Mouse (Mus musculus) kidney, postnatal 10 days (tissue): ENCODE results near the gene Lbhd2.

Experiments
- DNase-seq: peaks from one replicate; pipeline ENCODE4 v3.0.0; 2021; ENCODE audit warnings: mixed read lengths

Lbhd2 gene

GRCm38 (mm10) chr12:111409583-111409982 lies 3.0 kb downstream of the Lbhd2 start:
- DNase-seq = peak; percentile 20

GRCm38 (mm10) chr12:111411631-111412355 lies 5.2 kb downstream of the Lbhd2 start:
- DNase-seq = no peak

GRCm38 (mm10) chr12:111412581-111413284 lies 6.1 kb downstream of the Lbhd2 start:
- DNase-seq = peak; percentile 62

- peak; percentile 95 for DNase-seq
Observed at GRCm38 (mm10) chr12:111413300-111413699, 6.7 kb downstream of the Lbhd2 start.

GRCm38 (mm10) chr12:111416921-111417779 lies 10.5 kb downstream of the Lbhd2 start, which contains the start of gene Exoc3l4:
Gene Exoc3l4 (plus strand): TSS chr12:111417017.
- peak; percentile 69 for DNase-seq

GRCm38 (mm10) chr12:111419918-111420317 lies 13.3 kb downstream of the Lbhd2 start:
- DNase-seq = no peak

GRCm38 (mm10) chr12:111420946-111421709 lies 14.5 kb downstream of the Lbhd2 start:
- peak; percentile 51 for DNase-seq

GRCm38 (mm10) chr12:111422852-111423251 lies 16.2 kb downstream of the Lbhd2 start:
- no peak for DNase-seq

- no peak for DNase-seq
Observed at GRCm38 (mm10) chr12:111423570-111424129, 17.0 kb downstream of the Lbhd2 start.

GRCm38 (mm10) chr12:111424547-111424946 lies 17.9 kb downstream of the Lbhd2 start:
- DNase-seq = peak; percentile 41

- DNase-seq = peak; percentile 97
Observed at GRCm38 (mm10) chr12:111425258-111425657, 18.6 kb downstream of the Lbhd2 start.

GRCm38 (mm10) chr12:111425789-111426460 lies 19.3 kb downstream of the Lbhd2 start:
- DNase-seq = peak; percentile 97

GRCm38 (mm10) chr12:111427438-111428113 lies 21.0 kb downstream of the Lbhd2 start:
- peak; percentile 84 for DNase-seq

- peak; percentile 54 for DNase-seq
Observed at GRCm38 (mm10) chr12:111428364-111428763, 21.8 kb downstream of the Lbhd2 start.

- peak; percentile 76 for DNase-seq
Observed at GRCm38 (mm10) chr12:111428961-111429911, 22.6 kb downstream of the Lbhd2 start.

GRCm38 (mm10) chr12:111430049-111430867 lies 23.6 kb downstream of the Lbhd2 start:
- DNase-seq = peak; percentile 78

- DNase-seq = peak; percentile 61
Observed at GRCm38 (mm10) chr12:111430868-111431817, 24.5 kb downstream of the Lbhd2 start.
